Mouse (Mus musculus): ENCODE data around the gene 4933428G20Rik.

The 4933428G20Rik gene

GRCm38 (mm10) chr11:97461307-97461820 is 38.8 kb downstream of the 4933428G20Rik start:
- peak; percentile 64 for DNase-seq

DNA sequence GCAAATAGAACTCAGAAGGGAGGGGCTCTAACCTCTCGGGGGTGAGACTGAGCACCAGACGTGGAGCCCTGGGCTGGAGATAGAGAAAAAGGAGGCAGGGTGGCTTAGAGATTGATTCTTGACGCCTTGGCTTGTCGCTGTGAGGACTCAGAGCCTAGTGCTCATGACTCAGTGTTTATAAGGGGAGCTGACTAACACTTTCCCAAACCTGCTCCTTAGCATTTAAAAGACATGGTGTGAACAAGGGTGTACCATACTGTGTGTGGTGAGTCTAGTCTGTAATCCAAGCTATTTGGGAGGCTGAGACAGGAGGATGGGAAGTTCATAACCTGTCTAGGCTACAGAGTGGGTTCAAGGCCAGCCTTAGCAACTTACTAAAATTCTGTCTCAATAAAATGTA is 43.0 kb downstream of the 4933428G20Rik start:
- no peak for DNase-seq

DNA sequence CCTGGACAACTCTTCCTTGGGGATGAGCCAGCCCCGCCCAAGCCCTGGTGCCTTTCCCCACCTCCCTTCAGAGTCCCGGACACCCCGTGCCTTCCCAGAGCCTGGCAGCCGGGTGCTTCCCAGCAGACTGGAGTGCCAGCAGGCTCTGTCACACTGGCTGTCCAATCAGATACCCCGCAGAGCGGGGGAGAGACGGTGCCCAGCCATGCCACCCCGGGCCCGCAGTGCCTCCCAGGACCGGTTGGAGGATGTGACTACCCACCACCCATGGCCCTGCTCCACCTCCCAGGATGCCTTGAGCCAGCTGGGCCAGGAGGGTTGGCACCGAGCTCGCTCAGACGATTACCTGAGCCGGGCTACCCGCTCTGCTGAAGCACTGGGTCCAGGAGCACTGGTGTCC is 48.5 kb downstream of the 4933428G20Rik start:
- DNase-seq, result no peak

DNA sequence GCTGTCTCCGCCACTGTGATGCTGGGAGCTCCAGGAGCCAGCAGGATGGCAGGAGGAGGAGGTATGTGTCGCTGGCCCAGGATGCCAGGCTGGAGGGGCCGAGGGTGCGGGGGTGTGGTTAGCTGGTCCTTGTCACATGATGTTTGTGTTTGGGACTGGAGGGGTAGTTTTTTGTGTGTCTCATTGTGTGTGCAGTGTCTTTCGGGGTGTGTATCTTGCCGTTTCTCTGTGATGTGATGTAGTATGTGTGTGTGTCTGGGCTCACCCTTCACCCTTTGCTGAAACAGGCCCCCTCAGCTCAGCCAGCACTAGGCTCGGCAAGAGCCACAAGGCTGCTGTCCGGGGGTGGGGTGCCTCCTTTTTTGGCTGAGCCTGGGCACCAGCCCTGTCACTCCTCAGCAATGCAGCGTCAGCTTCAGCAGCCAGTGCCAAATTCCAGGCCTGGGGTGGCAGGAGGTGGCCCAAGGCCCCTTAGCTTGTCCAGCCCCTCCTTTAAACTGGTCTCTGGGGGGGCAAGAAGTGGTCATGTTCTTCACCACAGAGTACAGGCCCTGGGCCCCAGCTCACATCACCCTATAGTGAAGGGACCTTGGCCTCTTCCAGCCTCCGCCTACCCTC is 49.7 kb downstream of the 4933428G20Rik start:
- DNase-seq, result no peak

- no peak for DNase-seq
These were observed 50.4 kb downstream of the 4933428G20Rik start for GRCm38 (mm10) chr11:97449601-97450293.

- no peak for DNase-seq
These were observed 51.3 kb downstream of the 4933428G20Rik start for GRCm38 (mm10) chr11:97448611-97449394.

- DNase-seq, result no peak
These were observed 52.2 kb downstream of the 4933428G20Rik start for GRCm38 (mm10) chr11:97447979-97448378.

DNA sequence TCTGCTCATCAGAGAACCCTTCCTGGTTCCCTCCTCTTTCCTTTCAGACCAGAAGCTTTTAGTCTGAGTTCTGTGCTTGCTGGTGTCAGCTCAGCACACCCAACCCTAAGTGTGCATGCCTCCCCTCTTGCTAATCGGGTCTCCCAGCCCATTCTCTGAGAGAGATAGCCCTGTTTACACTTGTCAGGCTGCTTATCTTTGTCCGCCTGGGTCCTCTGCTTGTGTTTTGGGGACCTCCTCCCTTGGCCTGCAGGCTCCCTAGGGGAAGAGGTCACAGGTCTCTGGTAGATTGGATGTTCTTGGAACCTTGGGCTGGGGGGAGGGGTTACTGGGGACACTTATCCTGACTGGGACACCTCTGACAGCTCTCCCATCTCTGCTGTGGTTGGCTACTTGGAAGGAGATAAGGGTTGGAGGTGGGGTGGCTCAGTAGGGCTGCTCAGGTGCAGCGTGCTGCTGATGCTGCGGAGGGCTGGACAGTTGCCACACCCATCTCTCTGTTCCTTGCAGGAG is 54.1 kb downstream of the 4933428G20Rik start:
- no peak for DNase-seq

DNA sequence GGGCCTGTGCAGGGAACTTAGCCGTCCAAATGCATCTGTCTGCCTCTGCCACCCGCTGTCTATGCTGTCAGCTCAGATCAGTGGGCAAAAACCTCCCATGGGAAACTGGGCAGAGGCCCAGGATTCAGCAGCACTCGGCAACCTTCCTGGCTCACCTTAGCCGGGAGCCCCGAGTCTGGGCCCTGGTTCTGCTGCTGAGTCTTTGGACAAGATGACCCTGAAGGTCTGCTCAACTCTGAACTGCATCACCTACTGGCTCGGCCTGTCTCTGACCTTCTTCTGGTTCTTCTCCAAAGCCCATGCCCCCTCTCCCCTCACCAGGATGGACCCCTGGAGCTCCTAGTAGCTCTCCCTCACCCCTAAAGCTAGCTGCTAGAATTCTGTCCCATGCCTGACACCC is 54.5 kb downstream of the 4933428G20Rik start:
- no peak for DNase-seq

- no peak for DNase-seq
These were observed 57.1 kb downstream of the 4933428G20Rik start for GRCm38 (mm10) chr11:97442891-97443675.

DNA sequence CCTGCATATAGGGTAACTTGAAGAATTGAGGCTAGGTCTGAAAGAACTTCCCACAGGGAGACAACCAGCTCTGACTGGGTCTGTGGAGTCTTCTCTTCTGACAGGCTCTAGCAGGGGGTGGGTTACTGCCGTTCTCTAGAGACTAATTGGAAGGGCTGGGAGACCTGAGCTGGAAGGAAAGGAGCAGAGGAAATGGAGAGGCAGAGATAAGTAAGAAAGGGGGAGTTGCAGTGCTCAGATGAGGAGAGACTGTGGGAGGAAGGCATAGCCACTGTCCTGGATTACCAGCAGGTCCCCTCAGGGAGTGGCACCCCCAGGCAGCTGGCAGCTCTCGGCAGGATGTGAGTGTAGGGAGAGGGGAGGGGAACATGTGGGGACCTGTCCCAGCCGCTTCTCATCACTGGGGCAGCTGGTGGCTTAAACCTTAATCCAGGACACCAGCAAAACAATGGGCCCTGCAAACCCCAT is 58.4 kb downstream of the 4933428G20Rik start:
- DNase-seq, result peak; percentile 52

- no peak for DNase-seq
These were observed 59.0 kb downstream of the 4933428G20Rik start for GRCm38 (mm10) chr11:97441036-97441657.
